Mouse (Mus musculus) midbrain, embryonic 10.5 days (tissue): ENCODE results near the gene Hpn. TPM values are rescaled to one million over a fixed set of nuclear protein-coding genes. Genes with fewer than 3 reads are reported as not detected.

Experiments
- DNase-seq: peaks from one replicate; pipeline ENCODE4 v3.0.0-alpha.2; 2017; ENCODE audit warnings: low spot score
- H3K27ac ChIP-seq: fragments of 300-500 bp; sonication (generic); replicated peaks from 2 replicates; pipeline ENCODE4 v1.5.1; 2016; ENCODE audit warnings: mild to moderate bottlenecking
- H3K27me3 ChIP-seq: fragments of 300-500 bp; sonication (generic); 2 replicates; pipeline ENCODE4 v1.6.1; 2016; ENCODE audit warnings: low read depth, mild to moderate bottlenecking; ENCODE audit not compliant: poor library complexity, severe bottlenecking
- H3K36me3 ChIP-seq: fragments of 300-500 bp; sonication (generic); 2 replicates; pipeline ENCODE4 v1.6.1; 2016; ENCODE audit warnings: mild to moderate bottlenecking, moderate library complexity
- H3K4me1 ChIP-seq: fragments of 300-500 bp; sonication (generic); 2 replicates; pipeline ENCODE4 v1.6.1; 2016
- H3K4me3 ChIP-seq: fragments of 300-500 bp; sonication (generic); 2 replicates; pipeline ENCODE4 v1.5.1; 2016; ENCODE audit warnings: mild to moderate bottlenecking, moderate library complexity
- H3K9me3 ChIP-seq: fragments of 300-500 bp; sonication (generic); replicated peaks from 2 replicates; pipeline ENCODE4 v1.6.1; 2016; ENCODE audit warnings: mild to moderate bottlenecking
- WGBS: fragments of 180-500 bp; shearing (Covaris S2); methylation state at CpG from one replicate; pipeline ENCODE4 v1.1.7; 2016; 5-methylcytosine and 5-hydroxymethylcytosine counted together
- polyA plus RNA-seq: library from polyadenylated mRNA; unstranded; fragments of >200 nt; fragmentation: Nextera tagmentation; extraction: Ambion mirVana; gene quantifications from 2 replicates; pipeline ENCODE4 v1.2.1, GENCODE M21; 2016

The Hpn gene
- polyA plus RNA-seq, 1 experiment from 2014 or later, result 1.00 TPM

GRCm38 (mm10) chr7:31151301-31152241 is 36.5 kb upstream of the Hpn start:
- 22% methylated on average over 23 of the region's 23 CpGs for WGBS
- Histone ChIP-seq H3K27ac (peak overlapping the region; percentile 97), H3K4me3 (peak overlapping the region; percentile 70), H3K36me3 (peaks cover 11% of the 10 kb centered on the region), H3K4me1 (peaks cover 51% of the 10 kb centered on the region), H3K27me3 (no peaks in the 10 kb centered on the region), H3K9me3 (no peaks in the 10 kb centered on the region)
- DNase-seq, result peak; percentile 65

- Histone ChIP-seq H3K9me3 (no peaks in the 10 kb centered on the region), H3K27ac (peak overlapping the region; percentile 97), H3K4me3 (peak overlapping the region; percentile 70), H3K36me3 (peaks cover 20% of the 10 kb centered on the region), H3K27me3 (no peaks in the 10 kb centered on the region), H3K4me1 (peaks cover 44% of the 10 kb centered on the region)
- under 1% methylated on average over 63 of the region's 63 CpGs for WGBS
- peak; percentile 86 for DNase-seq
Observed at GRCm38 (mm10) chr7:31150566-31151300, 35.6 kb upstream of the Hpn start.

- H3K36me3 ChIP-seq, result peaks cover 27% of the 10 kb centered on the region
- H3K27me3 ChIP-seq, result no peaks in the 10 kb centered on the region
- peak overlapping the region; percentile 70 for H3K4me3 ChIP-seq
- peak; percentile 45 for DNase-seq
- peaks cover 42% of the 10 kb centered on the region for H3K4me1 ChIP-seq
- 5% methylated on average over 20 of the region's 20 CpGs for WGBS
- peak overlapping the region; percentile 97 for H3K27ac ChIP-seq
- 0 out of 2 replicates have a peak, but pooled peaks cover 5% of the 10 kb centered on the region for H3K9me3 ChIP-seq
Observed at GRCm38 (mm10) chr7:31149751-31150565, 34.9 kb upstream of the Hpn start.

- Histone ChIP-seq H3K4me1 (peaks cover 42% of the 10 kb centered on the region), H3K4me3 (peak overlapping the region; percentile 70), H3K27me3 (no peaks in the 10 kb centered on the region), H3K9me3 (0 out of 2 replicates have a peak, but pooled peaks cover 5% of the 10 kb centered on the region), H3K36me3 (peaks cover 34% of the 10 kb centered on the region), H3K27ac (peak overlapping the region; percentile 97)
- 49% methylated on average over 9 of the region's 9 CpGs for WGBS
- DNase-seq, result no peak
Observed at GRCm38 (mm10) chr7:31149271-31149670, 34.2 kb upstream of the Hpn start.

- peak overlapping the region; percentile 97 for H3K27ac ChIP-seq
- DNase-seq, result peak; percentile 66
- H3K9me3 ChIP-seq, result 0 out of 2 replicates have a peak, but pooled peaks cover 5% of the 10 kb centered on the region
- H3K36me3 ChIP-seq, result peaks cover 39% of the 10 kb centered on the region
- H3K4me3 ChIP-seq, result peak overlapping the region; percentile 70
- H3K27me3 ChIP-seq, result no peaks in the 10 kb centered on the region
- WGBS, result 10% methylated on average over 9 of the region's 9 CpGs
- H3K4me1 ChIP-seq, result peaks cover 42% of the 10 kb centered on the region
Observed at GRCm38 (mm10) chr7:31148756-31149155, 33.7 kb upstream of the Hpn start.

- Histone ChIP-seq H3K4me1 (peaks cover 42% of the 10 kb centered on the region), H3K27ac (peak overlapping the region; percentile 97), H3K36me3 (peaks cover 46% of the 10 kb centered on the region), H3K9me3 (0 out of 2 replicates have a peak, but pooled peaks cover 5% of the 10 kb centered on the region), H3K27me3 (no peaks in the 10 kb centered on the region), H3K4me3 (peak overlapping the region; percentile 70)
- 81% methylated on average over 3 of the region's 3 CpGs for WGBS
- DNase-seq, result no peak
Observed at GRCm38 (mm10) chr7:31148086-31148485, 33.0 kb upstream of the Hpn start.

GRCm38 (mm10) chr7:31145596-31146160 is 30.6 kb upstream of the Hpn start:
- no peak overlapping the region for H3K27ac ChIP-seq
- no peak for DNase-seq
- WGBS, result 85% methylated on average over 12 of the region's 12 CpGs

GRCm38 (mm10) chr7:31144886-31145285 is 29.8 kb upstream of the Hpn start:
- Histone ChIP-seq H3K27me3 (no peaks in the 10 kb centered on the region), H3K9me3 (0 out of 2 replicates have a peak, but pooled peaks cover 5% of the 10 kb centered on the region), H3K27ac (no peak overlapping the region), H3K36me3 (peaks cover 78% of the 10 kb centered on the region), H3K4me1 (peaks cover 27% of the 10 kb centered on the region), H3K4me3 (no peak overlapping the region)
- 96% methylated on average over 16 of the region's 16 CpGs for WGBS
- no peak for DNase-seq

More at GRCm38 (mm10) chr7:31145596-31146160, 30.6 kb upstream of the Hpn start:
- H3K27me3 ChIP-seq, result no peaks in the 10 kb centered on the region
- H3K4me1 ChIP-seq, result peaks cover 28% of the 10 kb centered on the region
- peaks cover 70% of the 10 kb centered on the region for H3K36me3 ChIP-seq
- H3K9me3 ChIP-seq, result 0 out of 2 replicates have a peak, but pooled peaks cover 5% of the 10 kb centered on the region
- no peak overlapping the region for H3K4me3 ChIP-seq

- WGBS, result 95% methylated on average over 10 of the region's 10 CpGs
- Histone ChIP-seq H3K4me1 (no peaks in the 10 kb centered on the region), H3K27ac (no peak overlapping the region), H3K36me3 (peaks cover 100% of the 10 kb centered on the region), H3K4me3 (no peak overlapping the region), H3K9me3 (0 out of 2 replicates have a peak, but pooled peaks cover 5% of the 10 kb centered on the region), H3K27me3 (no peaks in the 10 kb centered on the region)
- DNase-seq, result no peak
Observed at GRCm38 (mm10) chr7:31140941-31141340, 25.9 kb upstream of the Hpn start.

GRCm38 (mm10) chr7:31140302-31140701 is 25.2 kb upstream of the Hpn start:
- Histone ChIP-seq H3K27me3 (no peaks in the 10 kb centered on the region), H3K4me1 (no peaks in the 10 kb centered on the region), H3K9me3 (0 out of 2 replicates have a peak, but pooled peaks cover 3% of the 10 kb centered on the region), H3K4me3 (no peak overlapping the region), H3K36me3 (peaks cover 100% of the 10 kb centered on the region), H3K27ac (no peak overlapping the region)
- DNase-seq, result no peak
- 93% methylated on average over 4 of the region's 4 CpGs for WGBS

GRCm38 (mm10) chr7:31139765-31140164 is 24.7 kb upstream of the Hpn start:
- peak; percentile 43 for DNase-seq
- no peak overlapping the region for H3K4me3 ChIP-seq
- H3K4me1 ChIP-seq, result no peaks in the 10 kb centered on the region
- H3K9me3 ChIP-seq, result no peaks in the 10 kb centered on the region
- H3K36me3 ChIP-seq, result peaks cover 100% of the 10 kb centered on the region
- H3K27ac ChIP-seq, result no peak overlapping the region
- no peaks in the 10 kb centered on the region for H3K27me3 ChIP-seq
- 64% methylated on average over 5 of the region's 5 CpGs for WGBS
